Mouse (Mus musculus): ENCODE data around the gene Clpx.

DNA sequence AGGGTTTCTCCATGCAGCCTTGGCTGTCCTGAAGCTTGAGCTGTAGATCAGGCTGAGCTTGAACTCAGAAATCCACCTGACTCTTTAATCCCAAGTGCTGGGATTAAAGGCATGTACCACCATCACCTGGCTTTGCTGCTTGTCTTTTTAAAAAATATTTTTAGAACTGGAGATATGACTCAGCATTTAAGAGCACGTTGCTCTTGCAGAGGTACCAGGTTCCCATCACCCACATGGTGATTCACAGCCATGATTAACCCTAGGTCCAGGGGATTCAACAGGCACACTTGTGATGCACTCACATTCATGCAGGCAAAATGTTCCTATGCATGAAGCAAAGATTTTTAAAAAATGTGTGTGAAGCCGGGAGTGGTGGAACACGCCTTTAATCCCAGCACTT, 1.6 kb upstream of the Clpx start:
- TF ChIP-seq POLR2A (IDR thresholded peaks at IDR 0.05; ENCODE audit: low read depth, low read length), result no peak
- no peak for TF ChIP-seq CTCF (conservative IDR thresholded peaks at IDR 0.05; ENCODE audit: insufficient read depth, insufficient read length, low read depth, low read length)

Data from kidney, adult 2 months (tissue).